Mouse (Mus musculus) adrenal gland, adult 8-10 months (tissue): ENCODE results near the gene C3ar1. TPM values are rescaled to one million over a fixed set of nuclear protein-coding genes. Genes with fewer than 3 reads are reported as not detected.

Experiments used
- microRNA-seq, 2 experiments: library from miRNA; unstranded; fragments of <30 nt; microRNA quantifications; one replicate each; pipeline ENCODE4 v1.2.0; 2022
- total RNA-seq, 4 experiments: library from RNA; stranded (reverse); gene quantifications; 2 replicates each; pipeline ENCODE4 v1.2.4; 2022

The C3ar1 gene
- total RNA-seq, 4 experiments from 2014 or later = 3.6 to 14.5 (median 8.7) TPM

Small RNA genes lying within 50 kb of the gene (microRNA-seq; reads per million reads assigned to microRNA genes)
- 0 to 0.35 reads per million in 2 experiments for gene Mir7231

Other genes with a start within 250 kb of the C3ar1 start
- gene Gdf3, start 246.1 kb downstream of the C3ar1 start, total RNA-seq = under 1 TPM; 0.14 to 0.48 (median 0.24) TPM
- not detected for gene Dppa3, start 229.8 kb downstream of the C3ar1 start, total RNA-seq
- not detected for gene Nanog, start 148.7 kb downstream of the C3ar1 start, total RNA-seq
- gene Slc2a3, start 54.5 kb downstream of the C3ar1 start, total RNA-seq = 10 to 100 TPM; 10.3 to 17.0 (median 11.7) TPM
- 10 to 100 TPM; 18.6 to 24.8 (median 21.6) TPM for gene Foxj2, start 36.2 kb downstream of the C3ar1 start, total RNA-seq
- gene Necap1, start 18.3 kb upstream of the C3ar1 start, total RNA-seq = 10 to 100 TPM; 56.7 to 65.7 (median 58.1) TPM
- 1 to 10 TPM; 1.7 to 3.9 (median 3.3) TPM for gene Clec4a1, start 65.7 kb upstream of the C3ar1 start, total RNA-seq
- gene Clec4a3, start 96.4 kb upstream of the C3ar1 start, total RNA-seq = 1 to 10 TPM; 5.1 to 9.0 (median 6.4) TPM
- under 1 TPM in 2 of 4 experiments, not detected in 2; 0.40 to 0.46 TPM for gene Clec4a4, start 134.2 kb upstream of the C3ar1 start, total RNA-seq
- gene Clec4b1, start 193.8 kb upstream of the C3ar1 start, total RNA-seq = 1 to 10 TPM in 2 of 4 experiments, under 1 TPM in 2; 0.46 to 2.3 (median 1.2) TPM